Mouse (Mus musculus) urinary bladder, postnatal 25 days (tissue): ENCODE data around the gene Phactr2.

Experiments
- DNase-seq: peaks from one replicate; pipeline ENCODE4 v3.0.0; 2022; ENCODE audit warnings: low spot score

The Phactr2 gene

DNA sequence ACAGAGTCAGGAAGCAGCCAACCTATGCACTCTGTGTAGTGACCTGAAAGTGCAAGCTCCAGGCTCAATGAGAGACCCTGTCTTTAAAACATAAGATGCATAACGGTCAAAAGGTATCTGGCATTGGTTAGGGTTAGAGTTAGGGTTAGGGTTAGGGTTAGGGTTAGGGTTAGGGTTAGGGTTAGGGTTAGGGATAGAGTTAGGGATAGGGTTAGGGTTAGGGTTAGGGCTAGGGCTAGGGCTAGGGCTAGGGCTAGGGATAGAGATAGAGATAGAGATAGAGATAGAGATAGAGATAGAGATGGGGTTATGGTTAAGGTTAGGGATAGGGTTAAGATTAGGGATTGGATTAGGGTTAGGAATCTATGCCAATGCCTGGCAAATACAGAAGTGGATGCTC lies 72.2 kb downstream of the Phactr2 start:
- DNase-seq = no peak

DNA sequence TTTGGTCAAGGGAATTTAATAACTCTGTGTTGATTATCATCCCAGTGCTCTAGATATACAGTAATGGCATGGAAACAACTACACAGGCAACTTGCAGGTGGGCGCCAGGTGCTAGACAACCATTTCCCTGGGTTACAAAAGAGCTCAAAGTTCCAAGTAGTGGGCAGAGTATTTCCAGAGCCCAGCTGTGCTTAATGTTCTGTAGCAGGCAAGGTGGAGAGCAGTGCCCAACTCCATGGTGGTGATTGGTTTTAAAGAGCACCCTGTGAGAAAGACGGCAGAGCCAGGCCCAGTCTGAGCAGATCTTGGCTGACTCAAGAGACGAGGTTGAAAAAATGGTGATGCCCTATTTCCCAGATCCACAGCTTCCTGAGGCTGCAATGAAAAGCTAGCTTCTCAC lies 78.5 kb downstream of the Phactr2 start:
- DNase-seq = no peak

DNA sequence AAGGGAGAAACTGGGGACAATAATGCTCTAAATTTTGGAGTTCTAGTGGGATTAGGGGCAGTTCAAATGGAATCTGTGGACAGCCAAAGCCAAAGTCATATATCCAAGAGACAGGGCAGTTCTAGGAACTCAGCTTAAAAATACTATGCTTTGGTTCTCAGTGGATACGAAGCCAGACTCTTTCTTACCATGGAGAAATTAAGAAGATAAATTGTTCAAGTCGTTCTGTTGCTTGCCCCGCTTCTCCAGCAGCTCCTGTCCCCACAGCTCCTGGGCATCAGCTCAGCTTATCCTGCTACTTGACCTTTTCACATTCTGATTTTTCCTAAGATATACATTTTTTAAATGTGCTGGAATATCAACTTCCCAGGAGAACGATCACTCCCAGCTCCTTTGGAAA lies 80.2 kb downstream of the Phactr2 start:
- DNase-seq = no peak

DNA sequence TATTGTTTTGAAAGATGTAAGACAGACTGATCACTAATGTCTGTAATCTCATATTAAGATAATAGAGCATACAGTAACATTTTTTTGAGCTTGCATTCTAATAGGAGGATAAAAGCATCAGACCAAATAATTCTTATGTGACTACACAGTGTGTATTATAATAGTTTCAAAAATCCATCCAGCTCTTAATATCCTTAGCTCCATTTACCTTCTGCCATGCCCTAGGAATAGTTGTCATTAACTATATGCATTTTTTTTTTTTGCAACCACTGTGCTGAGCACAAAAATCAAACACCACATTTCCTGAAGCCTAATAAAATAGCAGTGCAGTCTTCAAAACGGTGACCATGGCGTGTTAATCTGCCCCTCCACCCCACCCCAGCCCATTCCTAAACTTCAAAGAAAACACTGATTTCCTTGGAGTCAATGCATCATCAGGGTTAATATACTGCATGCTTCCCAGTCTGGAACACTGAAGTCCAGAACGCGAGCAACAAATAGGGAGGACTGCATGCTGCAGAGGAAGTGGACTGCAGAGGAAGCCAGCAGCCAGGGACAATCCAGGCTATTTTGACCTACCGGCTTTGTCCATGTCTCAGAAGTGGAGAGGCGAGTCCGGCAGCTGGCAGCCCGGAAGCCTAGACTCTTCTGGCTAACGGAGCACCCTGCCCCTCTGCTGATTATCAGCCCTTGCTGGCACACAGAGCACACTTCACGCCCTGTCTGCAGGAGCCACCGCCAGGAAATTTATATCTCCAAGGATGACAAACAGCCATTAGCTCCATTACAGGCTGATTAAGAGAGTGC lies 85.9 kb downstream of the Phactr2 start:
- DNase-seq = no peak

DNA sequence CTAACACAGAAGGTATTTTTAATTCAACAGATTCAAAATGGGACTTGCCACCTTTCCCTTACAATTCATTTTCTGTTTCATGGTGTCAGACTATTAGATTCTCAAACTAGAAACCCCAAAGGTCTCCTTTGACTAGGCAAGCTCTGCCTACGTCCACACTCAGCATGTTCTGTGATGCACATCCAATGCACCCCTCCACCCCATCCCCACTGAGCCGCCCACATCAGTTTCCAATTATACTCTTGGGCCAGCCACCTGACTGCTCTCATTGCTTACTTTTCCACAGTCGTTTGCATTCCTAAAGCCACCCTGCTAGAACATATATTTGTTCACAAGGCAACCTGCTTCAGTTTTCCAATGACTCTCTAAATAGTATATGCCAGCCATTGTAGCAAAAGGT lies 89.3 kb downstream of the Phactr2 start:
- no peak for DNase-seq

DNA sequence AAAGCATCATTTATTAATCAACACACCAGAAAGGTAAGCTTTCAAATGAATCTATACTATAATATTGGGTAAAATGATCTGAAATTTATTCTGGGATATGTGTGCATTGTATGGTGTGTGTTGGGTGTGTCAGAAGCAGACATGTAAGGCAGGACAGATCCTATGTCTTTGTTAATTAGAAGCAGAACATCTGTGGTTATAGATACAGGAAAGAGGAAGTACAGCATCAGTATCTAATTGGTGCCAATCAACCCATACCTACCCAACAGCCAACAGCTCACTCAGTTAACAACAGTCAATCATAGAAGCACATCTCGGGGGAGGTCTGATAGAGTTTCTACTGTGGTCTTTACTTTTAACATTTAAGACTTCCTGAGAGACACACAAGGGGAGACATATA lies 96.3 kb downstream of the Phactr2 start:
- no peak for DNase-seq

DNA sequence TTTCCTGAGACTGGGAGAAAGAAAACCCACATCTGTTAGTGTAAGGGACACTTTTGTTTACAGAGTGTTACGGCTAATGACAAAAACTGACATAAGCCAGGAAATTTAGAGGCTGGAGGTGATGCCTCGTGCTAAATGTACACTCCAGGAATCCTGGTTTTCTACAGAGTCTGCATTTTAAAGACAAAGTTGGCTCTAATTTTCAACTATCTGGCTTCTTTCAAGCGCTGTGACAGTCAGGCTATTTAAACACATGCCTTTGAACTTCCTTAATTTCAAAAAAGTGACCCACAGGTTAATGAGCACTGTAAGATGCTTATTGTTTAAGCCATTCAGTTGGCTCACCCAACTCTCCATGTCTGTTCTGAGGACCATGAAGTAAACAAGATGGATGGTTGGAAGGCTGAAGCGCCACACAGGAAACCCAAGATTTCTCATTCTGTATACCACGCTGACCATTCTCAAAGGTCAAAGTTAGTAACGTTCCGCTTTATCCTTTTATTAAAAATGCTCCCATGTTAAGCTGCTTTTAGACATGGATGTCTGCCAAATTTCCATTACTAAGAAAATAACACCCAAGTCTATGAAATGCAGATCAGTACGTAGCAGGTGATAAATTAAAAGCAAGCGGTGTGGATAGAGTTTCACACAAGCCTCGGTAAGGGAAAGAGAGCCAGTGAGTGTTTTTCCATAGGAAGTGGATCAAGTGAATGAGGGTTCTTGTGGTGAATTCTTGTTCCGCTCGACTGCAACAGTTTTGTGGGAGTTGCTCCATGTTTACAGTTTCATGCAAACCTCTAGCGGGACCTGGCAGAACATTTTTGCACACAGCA lies 97.6 kb downstream of the Phactr2 start:
- no peak for DNase-seq

DNA sequence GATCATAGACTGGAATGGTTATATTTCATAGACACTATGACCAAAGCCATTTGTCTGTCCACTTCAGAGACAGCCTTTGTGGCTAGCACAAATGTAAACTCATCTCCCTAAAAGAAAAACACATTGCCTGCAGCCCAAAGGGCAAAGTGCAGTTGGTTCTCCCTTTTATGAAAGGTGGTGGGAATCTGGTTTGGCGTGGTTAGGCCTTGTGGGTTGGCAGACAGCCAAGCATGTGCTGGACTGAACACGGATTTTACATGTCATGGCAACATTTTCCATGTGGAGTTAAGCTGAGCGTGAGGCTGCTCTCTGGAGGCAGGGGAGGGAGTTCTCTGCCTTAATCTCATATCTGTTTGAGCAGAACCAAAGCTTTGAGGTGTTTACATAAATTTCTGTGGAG lies 98.4 kb downstream of the Phactr2 start:
- DNase-seq = no peak

DNA sequence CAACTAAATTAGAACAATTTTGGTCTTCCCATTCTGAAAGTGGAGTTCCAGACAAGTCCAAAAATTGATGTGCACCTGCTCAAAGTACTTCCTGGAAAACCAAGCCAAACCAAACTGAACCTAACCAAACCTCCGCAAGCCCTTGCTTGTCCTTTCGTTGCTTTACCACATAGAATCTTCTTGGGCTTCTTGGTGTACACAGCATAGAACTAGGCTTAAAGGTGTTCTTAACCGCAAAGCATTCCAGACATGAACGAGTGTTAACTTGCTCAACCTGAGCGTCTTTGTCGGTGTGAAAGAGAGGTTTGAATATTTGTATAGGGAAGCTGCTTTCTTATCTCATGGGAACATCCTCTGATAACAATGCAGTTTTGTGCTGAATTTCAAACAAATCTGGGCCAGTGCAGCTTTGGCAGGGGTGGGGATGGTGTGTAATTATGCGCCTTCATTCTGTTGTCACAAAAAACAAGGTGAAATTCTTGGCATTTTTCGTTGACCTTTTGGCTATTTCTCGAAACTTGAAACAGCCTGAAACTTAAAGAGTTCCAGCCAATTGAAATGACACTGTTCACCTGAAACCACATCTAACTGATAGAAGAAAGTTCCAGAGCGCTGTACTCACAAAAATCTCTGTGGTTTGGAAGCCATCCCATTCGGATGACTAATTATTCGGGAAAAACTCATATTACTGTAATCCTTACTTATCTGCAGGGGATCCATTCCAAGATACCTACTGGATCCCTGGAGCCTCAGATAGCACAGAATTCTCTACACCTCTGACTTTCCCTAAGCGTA lies 104.4 kb downstream of the Phactr2 start:
- DNase-seq = no peak

DNA sequence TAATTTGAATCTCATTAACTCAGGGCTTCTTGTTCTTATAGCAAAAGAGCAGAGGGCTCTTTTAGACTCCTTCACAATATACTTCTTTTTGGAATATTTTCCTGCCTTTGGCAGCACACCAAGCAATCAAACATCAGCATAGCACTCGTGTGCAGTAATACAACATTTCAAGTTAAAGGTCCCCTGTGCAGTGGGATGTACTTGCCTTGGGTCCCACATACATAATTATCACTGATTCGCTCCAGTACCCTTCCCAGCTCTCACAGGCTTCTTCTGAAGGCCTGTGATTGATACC lies 110.0 kb downstream of the Phactr2 start:
- DNase-seq = no peak

DNA sequence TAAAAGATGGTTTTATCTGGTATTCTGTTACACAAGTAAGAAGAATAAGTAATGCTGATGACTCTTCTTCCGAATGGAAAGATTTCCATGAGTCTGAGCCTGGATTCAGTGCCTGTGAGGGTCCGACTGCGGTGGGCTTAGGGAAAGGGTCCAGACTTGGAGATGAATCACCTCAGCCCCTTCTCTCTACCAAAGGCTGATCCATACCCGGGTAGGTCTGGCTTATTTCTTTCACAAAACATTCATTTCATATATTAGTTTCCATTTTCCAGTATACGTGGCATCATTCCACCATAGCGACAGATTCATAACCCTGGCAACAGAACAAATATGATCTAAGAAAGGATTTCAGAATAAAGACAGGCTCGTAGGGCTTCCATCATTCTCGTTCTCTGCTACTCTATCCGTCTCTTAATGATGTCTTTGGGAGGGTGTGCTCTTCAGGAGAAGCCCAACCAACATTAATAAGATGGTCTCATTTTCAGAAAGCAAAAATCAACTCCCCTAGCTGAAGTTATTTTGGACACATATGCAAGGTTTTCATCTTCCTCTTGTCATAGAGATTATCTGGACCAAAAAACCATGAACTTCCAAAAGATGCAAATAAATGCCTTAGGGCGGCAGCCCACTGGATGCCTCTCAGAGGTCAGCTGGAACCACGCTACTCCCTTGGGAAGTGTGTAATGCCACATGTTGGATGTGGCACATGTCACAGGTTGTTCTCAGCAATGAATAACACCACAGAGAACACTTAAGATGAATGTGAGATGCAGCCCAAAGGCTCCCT lies 110.5 kb downstream of the Phactr2 start:
- no peak for DNase-seq

DNA sequence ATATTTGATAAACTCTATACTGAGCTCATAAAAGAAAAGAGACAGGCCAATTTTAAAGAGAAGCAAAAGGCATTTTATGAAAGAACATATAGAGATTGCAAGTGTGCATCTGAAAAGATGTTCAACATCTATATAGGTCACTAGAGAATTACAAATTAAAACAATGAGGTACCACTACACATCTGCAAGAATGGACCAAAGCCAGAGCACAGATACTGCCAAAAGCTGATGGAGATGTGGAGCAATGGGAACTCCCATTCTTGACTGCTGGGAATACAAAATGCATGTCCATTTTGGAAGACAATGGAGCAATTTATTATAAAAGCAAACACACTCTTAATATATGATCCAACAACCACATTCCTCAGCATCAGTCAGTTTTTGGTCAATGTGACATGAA lies 113.3 kb downstream of the Phactr2 start:
- no peak for DNase-seq

DNA sequence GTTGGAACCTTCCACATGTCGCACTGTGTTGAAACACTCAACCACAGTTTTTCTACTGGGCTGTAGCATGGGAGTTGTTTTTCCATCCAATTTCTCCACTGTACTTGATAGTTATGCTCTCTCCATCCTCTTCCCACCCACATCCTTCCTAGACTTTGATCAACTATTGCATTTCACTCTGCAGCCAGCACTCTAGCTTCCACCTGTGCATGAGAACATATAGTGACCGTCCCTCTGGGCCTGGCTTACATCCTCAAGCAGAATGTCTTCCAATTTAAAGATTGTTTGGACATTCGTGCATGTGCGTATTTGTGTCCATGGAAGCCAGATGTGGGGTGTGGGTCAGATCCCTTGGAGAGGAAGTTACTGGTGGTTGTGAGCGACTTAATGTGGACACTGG lies 114.4 kb downstream of the Phactr2 start:
- DNase-seq = no peak

DNA sequence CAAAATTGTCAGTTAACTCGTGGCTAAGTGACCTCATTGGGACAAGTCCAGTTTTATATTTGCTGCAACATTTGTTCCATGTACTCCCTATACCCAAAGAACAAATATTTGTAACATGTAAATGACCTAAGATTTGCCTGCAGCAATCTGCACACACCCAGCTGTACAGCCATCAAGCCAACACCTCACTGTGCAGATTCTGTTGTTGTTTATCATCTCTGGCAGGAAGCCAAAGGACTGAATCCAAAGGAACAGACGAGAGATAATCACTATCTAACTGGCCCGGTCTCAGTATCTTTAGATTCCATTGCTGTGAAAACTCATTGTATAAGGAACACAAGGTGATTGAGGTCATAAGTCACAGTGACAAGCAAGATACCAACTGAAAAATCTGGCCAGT lies 115.5 kb downstream of the Phactr2 start:
- DNase-seq = no peak

DNA sequence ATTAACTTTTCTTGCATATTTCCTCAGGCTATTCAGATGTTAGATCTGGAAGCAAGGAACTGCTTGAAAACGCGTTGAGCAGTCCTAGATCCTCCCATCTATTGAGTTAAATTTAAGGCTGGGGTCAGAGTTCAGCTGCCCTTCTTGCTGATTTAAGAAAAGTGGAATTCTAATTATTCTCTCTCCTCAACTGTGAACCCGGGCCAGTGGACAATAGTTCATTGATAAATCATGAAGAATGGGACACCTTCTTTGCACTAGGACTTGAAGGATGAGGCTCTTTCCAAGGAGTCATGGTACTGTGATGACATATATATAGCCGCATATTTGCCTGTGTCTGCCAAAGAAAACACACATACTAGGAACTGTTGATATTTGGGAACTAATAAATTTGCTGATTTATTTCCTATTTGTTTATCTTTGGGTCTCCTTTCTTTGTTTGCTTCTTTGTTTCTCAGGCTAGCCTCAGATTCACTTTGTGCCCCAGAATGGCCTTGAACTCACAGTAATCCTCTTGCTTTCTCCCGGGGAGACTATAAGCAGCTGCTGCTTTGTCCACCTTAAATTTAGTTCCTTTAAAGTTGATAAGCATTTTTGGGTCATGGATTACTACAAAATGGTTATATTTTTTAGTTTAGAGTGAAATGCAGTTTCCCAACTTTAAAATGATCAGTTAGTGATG lies 127.5 kb downstream of the Phactr2 start:
- no peak for DNase-seq

DNA sequence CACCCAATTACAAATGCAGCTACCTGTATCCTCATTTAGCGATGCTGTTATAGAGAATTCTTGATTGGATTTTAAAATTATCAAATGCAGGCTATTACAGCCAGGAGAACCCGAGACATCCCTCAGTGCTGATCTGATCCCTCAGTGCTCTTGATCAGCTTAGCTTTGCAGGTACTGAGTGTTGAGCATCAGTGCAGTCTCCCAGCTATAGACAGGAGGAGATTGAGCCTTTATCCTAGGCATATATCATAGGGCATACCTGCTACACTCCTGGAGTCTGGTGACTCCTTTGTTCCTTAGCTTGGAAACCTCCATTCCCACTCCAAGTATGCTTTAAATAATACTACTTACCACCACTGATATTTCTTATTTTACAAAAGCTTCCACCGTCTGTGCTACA lies 133.6 kb downstream of the Phactr2 start:
- DNase-seq = no peak

DNA sequence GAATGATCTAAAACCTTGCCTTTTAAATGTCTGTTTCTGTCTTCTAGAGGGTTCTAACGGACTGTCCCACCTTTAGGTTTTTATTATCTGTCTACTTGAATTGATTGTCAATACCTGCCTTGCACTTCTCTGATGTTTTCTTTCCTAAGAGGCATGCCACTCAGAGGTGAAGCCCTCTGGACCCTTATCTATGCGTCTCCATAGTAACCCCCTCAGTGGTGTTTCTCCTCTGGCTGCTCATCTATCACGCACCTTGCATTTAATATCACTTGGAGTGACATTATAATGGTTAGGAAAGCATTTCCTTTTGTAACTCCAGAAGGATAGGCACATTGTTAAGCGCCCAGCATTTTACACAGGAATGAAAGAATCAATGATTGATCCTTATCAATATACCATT lies 137.2 kb downstream of the Phactr2 start:
- DNase-seq = no peak

DNA sequence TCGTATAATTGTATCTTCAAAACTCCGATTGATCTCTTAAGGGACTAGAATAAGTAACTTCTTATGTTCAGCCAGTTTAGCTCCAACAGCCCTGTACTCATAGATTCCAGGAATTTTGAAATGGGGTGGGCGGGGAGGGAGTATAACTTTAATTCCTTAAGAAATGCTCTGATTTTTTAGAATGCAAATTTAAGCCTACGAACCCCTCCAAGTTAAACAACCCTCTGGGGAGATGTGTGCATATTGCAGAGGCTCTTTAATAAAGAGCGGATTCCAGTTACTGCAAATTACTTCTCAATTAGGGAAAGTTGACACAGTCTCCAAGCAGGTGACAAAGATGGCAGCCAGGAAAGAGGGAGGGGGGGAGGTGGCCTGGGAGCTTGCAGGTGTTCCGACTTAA lies 138.4 kb downstream of the Phactr2 start:
- DNase-seq = no peak

DNA sequence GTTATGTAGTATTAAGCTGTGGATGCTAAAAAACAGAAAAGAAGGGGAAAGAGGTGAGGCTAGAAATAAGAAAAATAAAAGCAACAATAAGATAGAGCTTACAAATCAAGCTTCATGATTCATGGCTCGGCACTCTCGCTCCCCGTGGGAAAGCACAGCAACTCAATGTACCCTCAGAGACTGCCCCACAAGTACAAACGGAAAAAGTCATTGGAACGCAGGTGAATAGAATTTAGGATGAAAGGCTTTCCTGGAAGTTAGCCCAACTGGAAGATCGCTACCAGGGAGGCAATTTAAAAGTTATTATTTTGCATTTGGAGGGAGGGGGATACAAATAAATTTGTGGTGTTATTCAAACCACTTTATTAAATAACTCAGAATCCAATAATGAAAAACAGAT lies 138.9 kb downstream of the Phactr2 start:
- no peak for DNase-seq

DNA sequence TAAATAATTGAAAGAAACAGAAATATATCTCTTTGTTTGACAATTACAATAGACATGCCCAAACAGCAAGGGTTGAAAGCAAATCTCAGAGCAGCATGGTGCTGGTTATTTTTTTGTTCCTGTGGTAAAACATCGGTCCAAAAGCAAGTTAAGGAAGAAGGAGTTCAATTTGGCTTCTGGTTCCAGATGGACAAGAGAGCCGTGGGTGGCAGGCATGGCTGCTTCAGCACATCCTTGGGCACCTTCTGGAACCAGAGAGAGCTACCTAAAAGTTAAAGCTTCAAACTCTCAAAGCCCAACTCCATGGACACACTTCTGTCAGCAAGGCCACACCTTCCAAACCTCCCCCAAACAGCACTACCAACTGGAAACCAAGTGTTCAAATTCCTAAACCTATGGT lies 140.4 kb downstream of the Phactr2 start:
- DNase-seq = no peak

DNA sequence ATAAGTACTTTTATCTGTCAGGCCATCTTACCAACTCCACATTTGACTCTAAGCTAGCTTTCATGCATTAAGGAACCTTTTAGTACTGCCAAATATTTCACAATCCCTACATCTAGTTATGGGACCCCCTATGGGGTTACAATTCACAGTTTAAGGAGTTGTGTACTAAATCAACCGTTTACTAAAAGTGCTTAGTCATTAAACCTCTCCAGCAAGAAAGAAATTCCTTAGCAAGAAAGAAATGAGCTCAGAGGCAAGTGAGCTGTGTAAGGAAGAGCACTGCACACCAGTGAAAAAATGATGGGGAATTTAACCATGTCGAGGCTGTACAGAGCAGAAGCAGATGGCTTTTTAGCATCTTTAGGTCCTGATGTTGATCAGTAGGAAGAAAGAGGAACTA lies 141.2 kb downstream of the Phactr2 start:
- no peak for DNase-seq
